Mouse (Mus musculus): ENCODE measurements around the gene Ppp1r14b. TPM values are rescaled to one million over a fixed set of nuclear protein-coding genes. Genes with fewer than 3 reads are reported as not detected.

Gene Ppp1r14b
- polyA plus RNA-seq (2012; rRNA removed): 339 and 374 TPM in 2 replicates

DNA sequence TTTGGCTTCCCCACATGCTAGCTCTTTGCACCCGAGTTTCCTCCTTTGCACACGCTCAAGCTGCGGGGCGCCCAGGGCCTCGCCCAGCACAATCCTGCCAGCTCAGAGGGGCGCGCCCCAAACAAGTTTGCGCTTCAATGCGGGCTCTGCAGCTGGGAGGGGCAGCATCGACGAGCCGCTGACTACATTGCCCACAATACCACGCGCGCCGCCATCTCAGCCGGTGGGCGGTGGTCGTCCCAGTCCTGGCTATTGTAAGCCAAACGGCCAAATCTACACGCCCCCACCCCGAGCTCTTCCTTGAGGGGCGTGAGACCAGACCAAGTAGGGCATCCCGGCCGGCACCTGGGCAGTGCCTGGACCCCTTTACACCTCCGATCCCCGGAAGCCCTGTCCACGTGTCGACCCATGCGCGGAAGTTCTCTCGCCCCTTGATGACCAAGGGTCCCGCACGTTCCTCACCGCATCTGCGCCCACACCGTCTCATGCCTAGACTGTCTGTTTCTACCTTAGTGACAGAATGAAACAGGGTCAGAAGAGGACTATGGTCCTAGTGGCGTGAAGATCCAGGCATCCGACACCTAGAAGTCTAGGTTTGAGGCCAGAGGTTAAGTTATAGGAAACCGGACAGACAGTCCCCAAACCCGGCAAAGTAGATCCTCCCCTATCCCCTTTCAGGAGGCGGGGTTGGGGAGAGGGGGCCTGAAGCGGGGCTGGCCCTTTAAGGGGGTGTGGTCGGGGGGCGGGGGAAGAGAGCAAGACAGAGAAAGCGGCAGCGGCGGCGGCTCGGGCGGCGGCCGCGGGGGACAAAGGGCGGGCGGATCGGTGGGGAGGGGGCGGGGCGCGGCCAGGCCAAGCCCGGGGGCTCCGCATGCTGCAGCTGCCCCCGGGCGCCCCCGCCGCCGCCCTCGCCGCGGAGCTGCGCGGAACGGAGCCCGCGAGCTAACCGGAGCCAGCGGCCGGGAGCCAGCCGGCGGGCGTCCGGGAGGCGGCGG lies at the start of gene Ppp1r14b:
Ppp1r14b (plus strand) TSS at position 758 of the 995 bp plus-strand sequence.

DNA sequence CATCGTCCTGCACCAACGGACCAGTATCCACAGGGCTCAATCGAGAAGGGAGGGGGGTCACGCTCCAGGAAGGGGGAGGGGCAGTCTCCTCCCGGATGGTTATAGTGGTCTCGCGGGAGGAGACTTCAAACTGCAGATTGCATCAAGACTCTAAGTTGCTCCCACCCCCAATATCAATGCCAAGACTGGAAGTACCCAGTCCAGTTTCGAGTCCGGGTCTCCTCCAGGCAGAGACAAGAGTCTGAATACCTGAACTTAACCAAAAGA lies 49.5 kb upstream of the Ppp1r14b start, which contains the start of gene Catsperz:
Catsperz (minus strand) TSS at position 74 of the 267 bp plus-strand sequence.

DNA sequence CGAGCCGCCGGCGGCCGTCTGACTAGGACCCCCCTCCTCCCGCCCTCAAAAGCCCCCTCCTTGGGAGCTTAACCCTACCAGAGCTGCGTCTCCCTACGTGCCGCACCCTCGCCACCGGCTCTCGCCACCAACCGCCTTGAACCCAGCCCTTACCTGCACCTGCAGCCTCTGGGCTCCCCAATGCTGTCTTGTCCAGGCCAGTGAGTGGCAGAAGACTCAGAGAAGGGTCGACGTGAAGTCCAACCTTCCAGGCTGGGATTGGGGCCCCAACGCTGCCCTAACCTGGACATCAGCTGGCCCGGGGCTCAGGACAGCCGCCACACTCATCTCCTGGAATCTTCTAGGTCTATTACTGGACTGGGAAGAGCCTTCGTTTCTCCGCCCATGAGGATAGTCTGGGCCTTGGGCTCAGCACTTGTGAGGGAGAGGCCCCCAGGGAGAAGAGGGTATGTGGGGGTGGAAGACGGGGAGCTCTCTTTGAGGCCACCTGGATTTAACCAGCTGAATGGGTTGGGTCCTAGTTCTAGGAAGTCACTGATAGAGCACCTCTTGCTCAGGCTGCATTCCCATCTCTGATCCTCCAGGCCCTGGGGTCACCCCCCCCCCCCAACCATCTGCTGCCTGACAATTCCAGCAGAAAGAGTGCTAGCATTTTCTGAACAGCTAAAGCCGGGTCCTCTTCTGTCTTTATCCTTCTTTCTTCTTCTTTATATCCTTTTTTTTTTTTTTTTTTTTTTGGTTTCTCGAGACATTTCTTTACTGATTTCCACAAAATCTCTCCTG lies 40.4 kb upstream of the Ppp1r14b start, which contains the start of gene Kcnk4:
Kcnk4 (minus strand) TSS at position 321 of the 783 bp plus-strand sequence.

DNA sequence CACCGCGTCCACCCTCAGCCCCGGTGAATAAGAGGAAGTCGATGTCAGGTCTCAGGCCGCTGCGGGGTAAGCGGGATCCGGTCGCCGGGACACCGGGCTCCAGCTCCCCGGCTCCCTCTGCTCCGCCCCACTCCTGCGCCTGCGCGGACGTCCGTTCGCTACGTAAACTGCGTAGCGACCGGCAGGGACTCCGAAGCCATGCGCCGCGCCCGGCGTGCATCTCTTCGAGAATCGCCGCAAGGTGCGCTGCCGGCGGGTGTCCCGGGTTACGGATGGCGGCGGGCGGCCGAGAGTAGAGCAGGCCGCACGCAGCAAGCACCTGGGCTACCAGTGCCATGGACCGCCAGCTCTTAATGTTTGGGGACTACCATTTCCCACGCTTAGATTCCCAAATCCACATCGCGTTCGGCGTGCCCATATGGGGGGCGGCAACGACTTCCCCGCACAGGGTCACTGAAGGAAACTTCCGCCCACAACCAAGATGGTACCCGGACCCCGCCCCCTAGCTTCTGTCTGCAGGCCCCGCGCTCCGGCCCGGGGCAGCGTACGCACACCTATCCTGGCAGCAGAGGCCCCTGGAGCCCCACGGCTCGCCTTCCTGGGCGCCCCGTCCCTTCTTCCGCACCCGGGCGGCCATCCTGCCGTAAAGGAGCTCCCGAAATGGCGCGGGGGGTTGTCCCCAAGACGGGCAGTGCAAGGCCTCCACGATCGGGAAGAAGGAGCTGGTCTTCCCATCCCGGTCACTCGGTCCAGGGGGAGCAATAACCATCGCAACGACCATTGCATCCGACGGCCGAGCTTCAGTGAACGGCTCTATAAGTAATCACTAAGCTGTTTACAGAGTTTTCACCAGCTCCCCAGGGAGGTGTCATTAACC lies 33.2 kb upstream of the Ppp1r14b start, which contains the start of gene Bad:
Bad (plus strand) TSS at position 490 of the 877 bp plus-strand sequence.

GRCm38 (mm10) chr19:6942249-6942691 lies 32.5 kb upstream of the Ppp1r14b start, which contains the start of gene Gpr137:
TSS of gene Gpr137 (minus strand) at chr19:6942480.

GRCm38 (mm10) chr19:6975537-6976521 lies 1.1 kb downstream of the Ppp1r14b start, which contains the start of gene Plcb3:
TSS of gene Plcb3 (minus strand) at chr19:6976470.

GRCm38 (mm10) chr19:6980381-6981093 lies 5.8 kb downstream of the Ppp1r14b start, which contains the start of gene Fkbp2:
TSS of gene Fkbp2 (minus strand) at chr19:6980501.

GRCm38 (mm10) chr19:6987061-6987903 lies 12.5 kb downstream of the Ppp1r14b start, which contains the start of gene Vegfb:
TSS of gene Vegfb (minus strand) at chr19:6987651.

DNA sequence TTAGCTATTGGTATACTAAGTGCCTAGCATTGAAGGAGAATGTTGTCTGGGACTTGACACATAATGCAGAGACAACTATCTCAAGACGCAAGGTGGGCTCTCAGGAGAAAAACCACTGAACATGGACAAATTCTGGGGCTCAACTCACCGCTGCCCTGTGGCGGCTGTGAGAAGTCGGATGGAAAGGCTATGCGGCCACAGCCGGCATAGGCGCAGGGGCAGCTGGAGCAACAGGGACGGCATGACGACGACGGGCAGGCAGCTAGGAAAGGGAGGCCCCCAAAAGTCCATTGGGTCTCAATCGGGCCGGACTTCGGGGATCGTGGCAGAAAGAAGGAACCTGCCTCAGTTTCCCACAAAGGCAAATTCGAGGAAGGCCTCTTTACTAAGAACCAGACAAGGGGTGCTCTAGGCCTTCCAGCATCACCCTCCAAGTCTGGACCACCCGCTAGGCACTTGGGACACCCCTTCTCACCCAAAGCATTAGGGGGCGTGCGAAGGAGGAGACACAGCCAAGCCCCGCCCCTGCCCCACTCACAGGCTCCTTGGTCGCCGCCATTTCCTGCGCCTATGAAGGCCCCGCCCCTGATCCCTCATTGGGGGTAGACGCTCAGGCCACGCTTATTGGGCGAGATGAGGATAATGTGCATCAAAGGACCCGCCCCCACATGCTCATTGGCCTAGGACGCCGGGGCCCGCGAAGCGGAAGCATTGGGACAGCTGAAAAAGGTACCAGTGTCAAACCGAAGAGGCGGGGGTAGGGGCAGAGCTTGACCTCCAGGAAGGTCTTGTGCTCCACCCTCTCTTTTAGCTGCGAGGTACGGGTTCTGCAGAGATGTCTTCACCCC lies 17.5 kb downstream of the Ppp1r14b start, which contains the start of gene Dnajc4:
Dnajc4 (minus strand) TSS at position 562 of the 848 bp plus-strand sequence.

GRCm38 (mm10) chr19:6996006-6996405 lies 21.2 kb downstream of the Ppp1r14b start, which contains the start of the genes Nudt22 and Trpt1:
TSS of gene Nudt22 (minus strand) at chr19:6996117.
TSS of gene Trpt1 (plus strand) at chr19:6996131.

DNA sequence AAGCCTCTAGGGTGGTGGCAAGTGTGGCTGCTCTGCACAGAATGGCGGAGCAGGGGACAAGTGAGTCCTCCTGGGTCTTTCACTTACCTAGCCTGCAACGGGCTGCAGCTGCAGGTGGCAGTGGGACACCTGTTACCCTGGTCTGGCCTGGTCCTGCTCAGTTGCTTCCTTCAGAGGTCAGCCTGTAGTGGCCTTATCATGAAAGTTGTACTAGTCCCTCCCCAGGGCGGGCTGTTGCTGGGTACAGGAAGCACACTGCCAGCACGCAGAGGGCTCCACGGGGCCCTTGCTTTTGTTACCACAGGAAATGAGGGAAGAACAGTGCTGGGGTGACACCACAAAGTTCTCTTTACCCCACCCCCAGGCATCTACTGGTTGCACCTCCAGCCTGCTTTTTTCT lies 44.4 kb downstream of the Ppp1r14b start, which contains the start of gene Fermt3:
Fermt3 (minus strand) TSS at position 279 of the 400 bp plus-strand sequence.

Other genes starting within 250 kb of the Ppp1r14b start
- 5.8 and 10.8 TPM in 2 replicates for gene Rps6ka4, start 134.3 kb upstream of the Ppp1r14b start, polyA plus RNA-seq (2012; rRNA removed)
- 1.2 and 1.5 TPM in 2 replicates for gene Ccdc88b, start 116.8 kb upstream of the Ppp1r14b start, polyA plus RNA-seq (2012; rRNA removed)
- gene Trmt112, start 65.3 kb upstream of the Ppp1r14b start, polyA plus RNA-seq (2012; rRNA removed): 154 and 159 TPM in 2 replicates
- gene Prdx5, start 64.9 kb upstream of the Ppp1r14b start, polyA plus RNA-seq (2012; rRNA removed): 175 and 190 TPM in 2 replicates
- 32.1 and 36.0 TPM in 2 replicates for gene Esrra, start 53.2 kb upstream of the Ppp1r14b start, polyA plus RNA-seq (2012; rRNA removed)
- gene Catsperz, start 49.6 kb upstream of the Ppp1r14b start, polyA plus RNA-seq (2012; rRNA removed): 1.3 and 2.5 TPM in 2 replicates
- gene Kcnk4, start 40.5 kb upstream of the Ppp1r14b start, polyA plus RNA-seq (2012; rRNA removed): 1.2 and 1.7 TPM in 2 replicates
- 66.9 and 72.7 TPM in 2 replicates for gene Bad, start 33.1 kb upstream of the Ppp1r14b start, polyA plus RNA-seq (2012; rRNA removed)
- gene Gpr137, start 32.5 kb upstream of the Ppp1r14b start, polyA plus RNA-seq (2012; rRNA removed): 68.1 and 72.4 TPM in 2 replicates
- gene Plcb3, start 1.5 kb downstream of the Ppp1r14b start, polyA plus RNA-seq (2012; rRNA removed): 26.2 and 38.2 TPM in 2 replicates
- gene Fkbp2, start 5.5 kb downstream of the Ppp1r14b start, polyA plus RNA-seq (2012; rRNA removed): 61.1 and 75.9 TPM in 2 replicates
- 30.0 and 38.5 TPM in 2 replicates for gene Vegfb, start 12.7 kb downstream of the Ppp1r14b start, polyA plus RNA-seq (2012; rRNA removed)
- gene Dnajc4, start 17.6 kb downstream of the Ppp1r14b start, polyA plus RNA-seq (2012; rRNA removed): 30.4 and 31.6 TPM in 2 replicates
- 16.0 and 16.1 TPM in 2 replicates for gene Nudt22, start 21.1 kb downstream of the Ppp1r14b start, polyA plus RNA-seq (2012; rRNA removed)
- 16.4 and 18.5 TPM in 2 replicates for gene Trpt1, start 21.2 kb downstream of the Ppp1r14b start, polyA plus RNA-seq (2012; rRNA removed)
- gene Fermt3, start 44.5 kb downstream of the Ppp1r14b start, polyA plus RNA-seq (2012; rRNA removed): 5.4 and 5.5 TPM in 2 replicates
- gene Stip1, start 65.0 kb downstream of the Ppp1r14b start, polyA plus RNA-seq (2012; rRNA removed): 177 and 196 TPM in 2 replicates
- 5.6 and 9.3 TPM in 2 replicates for gene Macrod1, start 81.8 kb downstream of the Ppp1r14b start, polyA plus RNA-seq (2012; rRNA removed)
- gene Flrt1, start 130.8 kb downstream of the Ppp1r14b start, polyA plus RNA-seq (2012; rRNA removed): 3.0 and 3.3 TPM in 2 replicates
- gene Otub1, start 231.3 kb downstream of the Ppp1r14b start, polyA plus RNA-seq (2012; rRNA removed): 162 and 172 TPM in 2 replicates
- 562 and 588 TPM in 2 replicates for gene Cox8a, start 242.6 kb downstream of the Ppp1r14b start, polyA plus RNA-seq (2012; rRNA removed)

All from central nervous system, embryonic 14 days (tissue).